Mouse (Mus musculus): ENCODE results near the gene Hsd17b10.

The Hsd17b10 gene

DNA sequence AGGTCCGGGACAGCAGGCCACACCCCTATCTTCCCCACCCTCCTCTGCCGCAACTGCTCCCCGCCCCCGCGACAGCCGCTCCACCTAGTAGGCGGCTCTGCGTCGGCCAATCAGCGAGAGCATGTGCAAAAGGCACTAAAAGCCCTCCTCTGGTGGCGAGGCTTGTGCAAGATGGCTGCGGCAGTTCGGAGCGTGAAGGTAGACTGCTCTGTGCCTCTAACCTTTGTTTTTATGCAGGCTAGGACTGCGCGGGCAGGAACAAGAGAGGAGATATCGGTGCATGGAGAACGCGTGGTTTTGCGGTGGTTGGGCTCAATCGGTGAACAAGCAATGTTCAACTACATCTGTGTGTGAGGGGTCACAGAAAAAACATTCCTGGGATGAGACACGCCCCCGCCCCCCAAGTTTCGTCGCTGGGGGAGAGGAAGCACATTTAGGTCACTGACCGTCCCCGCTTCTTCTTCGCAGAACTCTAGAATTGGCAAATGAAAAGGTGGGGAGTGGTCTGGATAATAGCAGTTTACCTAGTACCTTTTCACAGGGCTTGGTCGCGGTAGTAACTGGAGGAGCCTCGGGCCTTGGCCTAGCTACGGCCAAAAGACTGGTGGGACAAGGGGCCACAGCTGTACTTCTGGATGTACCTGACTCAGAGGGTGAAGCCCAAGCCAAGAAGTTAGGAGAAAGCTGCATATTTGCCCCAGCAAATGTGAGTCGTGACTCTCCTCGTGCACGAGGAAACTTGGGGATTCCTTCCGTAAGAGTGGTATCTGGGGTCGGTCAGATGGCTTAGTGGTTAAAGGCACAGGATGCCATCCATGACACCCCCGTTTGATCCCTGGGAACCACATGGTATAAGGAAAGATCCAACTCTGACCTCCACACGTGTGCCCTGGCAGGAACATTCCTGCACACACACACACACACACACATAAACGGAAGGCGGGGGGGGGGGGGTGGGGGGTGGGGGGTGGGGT lies at the start of gene Hsd17b10:
Hsd17b10 (plus strand) TSS at position 109 of the 974 bp plus-strand sequence.
- DNase-seq (ENCODE audit: low spot score in 2 of 2), result peak; percentile 54 to 69

DNA sequence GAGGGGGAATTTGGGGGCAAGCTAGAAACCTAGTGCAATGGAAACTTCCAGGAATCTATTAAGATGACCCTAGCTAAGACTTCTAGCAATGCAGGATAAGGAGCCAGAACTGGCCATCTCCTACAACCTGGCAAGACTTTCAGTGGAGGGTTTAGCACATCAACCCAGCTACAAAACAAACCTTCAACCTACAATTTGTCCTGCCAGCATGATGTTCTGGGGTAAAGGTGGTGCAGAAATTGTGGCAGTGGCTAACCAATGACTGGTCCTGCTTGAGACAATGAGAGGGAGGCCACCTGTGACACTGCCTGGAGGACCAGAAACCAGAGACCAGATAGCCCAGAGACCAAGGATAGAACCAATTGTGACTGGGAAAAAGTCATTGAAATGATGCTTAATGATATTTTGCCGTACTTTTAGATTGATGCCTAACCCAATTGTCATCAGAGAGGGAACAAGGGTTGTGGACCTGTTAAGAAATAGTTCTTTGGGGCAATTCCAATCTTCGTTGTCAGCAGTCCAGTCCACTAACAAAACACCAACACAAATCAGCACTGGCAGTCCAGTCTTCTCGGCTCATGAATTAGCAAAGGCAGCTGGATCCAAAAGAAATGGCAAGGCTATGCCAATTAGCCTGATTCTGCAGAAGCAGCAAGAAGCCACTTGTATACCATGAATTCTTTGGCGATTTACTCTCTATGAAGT lies 2.5 kb upstream of the Hsd17b10 start:
- no peak for DNase-seq (ENCODE audit: low spot score in 2 of 2)

DNA sequence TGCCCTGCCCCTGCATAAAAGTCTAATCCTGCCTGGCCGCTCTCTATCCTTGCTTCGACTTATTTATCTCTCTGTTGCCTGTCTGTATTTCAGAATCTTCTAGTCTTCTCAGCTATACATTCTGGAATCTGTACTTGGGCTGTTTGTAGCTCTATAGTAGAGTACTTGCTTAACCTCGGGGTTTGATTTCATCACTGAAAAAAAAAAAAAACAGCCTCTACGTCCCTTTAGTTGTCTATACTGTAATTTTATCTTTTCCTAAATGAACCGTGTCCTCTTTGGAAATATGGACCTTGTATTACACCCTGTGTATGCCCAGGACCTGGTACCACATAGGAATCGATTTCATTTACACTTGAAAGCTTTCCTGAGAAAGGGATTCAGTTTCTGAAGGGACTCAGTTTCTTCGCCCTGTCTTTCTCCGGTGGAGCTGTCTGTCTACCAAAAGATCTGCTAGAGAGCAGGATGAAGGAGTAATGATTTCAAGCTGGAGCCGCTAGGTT lies 412 bp upstream of the Hsd17b10 start:
- DNase-seq (ENCODE audit: low spot score in 2 of 2), result no peak

DNA sequence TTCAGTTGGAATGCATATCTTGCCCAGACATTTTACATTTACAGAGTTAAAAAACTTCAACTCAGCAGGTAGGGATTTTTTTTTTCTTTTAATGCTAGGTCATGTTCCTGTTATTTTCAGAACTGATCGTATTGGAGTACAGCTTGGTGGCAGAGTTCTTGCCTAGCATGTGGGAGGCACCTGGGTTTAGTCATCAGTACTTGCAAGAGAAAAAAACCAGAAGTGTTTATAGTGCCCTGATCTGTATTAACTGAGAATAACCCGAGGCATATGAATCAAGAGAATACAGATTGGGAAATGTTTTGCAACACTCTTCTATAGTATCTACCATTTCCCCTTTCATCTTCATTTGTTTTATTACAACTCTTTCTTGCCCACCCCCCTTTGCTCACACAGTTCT lies 1.2 kb downstream of the Hsd17b10 start:
- DNase-seq (ENCODE audit: low spot score in 2 of 2), result no peak

DNA sequence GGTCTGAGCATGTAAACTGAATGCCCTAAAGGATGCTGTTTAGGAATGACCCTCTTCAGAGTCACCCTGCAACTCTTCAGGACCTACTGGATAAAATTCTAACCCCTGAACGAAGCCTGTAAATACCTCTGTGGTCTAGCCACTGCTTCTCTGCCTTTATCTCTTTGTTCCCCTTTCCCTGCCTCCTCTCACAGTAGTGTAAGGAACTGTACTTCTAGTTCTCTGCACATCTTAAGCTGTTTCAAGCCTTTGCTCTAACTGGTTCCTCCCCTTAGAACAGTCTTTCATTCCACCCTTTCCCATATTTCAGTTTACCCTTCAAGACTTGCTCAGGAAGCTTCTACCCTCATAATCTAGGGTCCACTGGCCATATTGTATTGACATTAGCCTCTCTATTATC lies 6.2 kb downstream of the Hsd17b10 start:
- no peak for DNase-seq (ENCODE audit: low spot score in 2 of 2)

DNA sequence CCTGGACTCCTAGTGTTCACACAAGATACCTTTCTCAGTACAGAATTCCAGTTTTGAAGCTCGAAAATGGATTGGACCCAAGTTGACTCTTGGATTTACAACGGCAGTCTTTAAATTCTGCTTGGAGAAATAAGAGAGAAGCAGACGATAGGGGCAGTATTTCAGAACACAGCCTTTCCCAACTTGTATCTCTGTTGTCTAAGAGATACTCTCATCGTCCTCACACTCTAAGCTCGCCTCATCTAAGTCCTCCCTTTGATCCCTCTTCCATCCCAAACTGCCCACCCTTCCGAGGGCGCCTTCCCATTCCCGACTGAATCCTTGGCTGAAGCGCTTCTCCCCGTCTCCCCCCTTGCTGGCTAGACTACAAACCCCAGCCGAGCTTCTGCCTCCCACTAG lies 14.1 kb downstream of the Hsd17b10 start:
- DNase-seq (ENCODE audit: low spot score in 2 of 2), result no peak

DNA sequence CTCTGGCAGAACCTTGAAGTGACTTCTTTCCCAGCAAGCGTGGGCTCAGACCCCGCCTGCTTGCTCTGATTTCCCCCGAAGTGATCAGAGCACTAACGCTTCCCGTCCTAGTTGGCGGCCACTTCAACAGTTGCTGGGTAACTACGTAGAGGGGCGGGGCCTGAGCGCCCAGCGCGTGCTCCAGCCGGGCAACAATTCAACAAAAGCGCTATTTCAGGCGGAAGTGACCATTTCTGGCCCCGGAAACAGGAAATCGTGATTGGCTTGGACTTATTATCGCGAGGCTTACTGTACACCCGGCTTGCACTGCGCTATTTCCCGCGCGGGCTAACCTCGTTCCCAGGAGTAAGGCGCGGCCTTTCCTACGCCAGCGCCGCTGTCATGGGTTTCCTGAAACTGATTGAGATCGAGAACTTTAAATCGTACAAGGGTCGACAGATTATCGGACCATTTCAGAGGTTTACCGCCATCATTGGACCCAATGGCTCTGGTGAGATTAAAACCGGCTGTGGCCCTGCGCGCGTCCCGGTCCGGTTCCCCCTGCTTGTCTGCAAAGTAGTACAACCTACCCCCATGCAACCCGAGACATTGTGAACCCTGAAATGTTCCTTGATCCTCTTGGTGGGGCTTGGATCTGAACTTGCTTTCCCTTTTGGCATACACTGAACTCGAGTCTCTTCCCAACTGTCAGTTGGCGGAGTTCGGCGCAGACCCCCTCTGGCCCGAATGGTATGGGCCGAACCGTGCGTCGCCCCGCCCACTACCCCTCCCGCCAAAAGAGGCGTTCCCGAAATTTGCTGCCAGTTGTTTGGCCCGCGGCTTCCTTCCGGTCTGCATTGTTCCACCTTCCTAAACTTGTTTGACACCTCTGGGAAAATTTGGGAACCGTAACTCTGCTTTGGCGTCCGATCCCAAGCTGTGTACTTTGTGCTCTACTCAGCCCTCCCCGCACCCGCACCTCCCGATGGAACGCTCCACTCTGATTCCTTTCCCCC lies 14.8 kb downstream of the Hsd17b10 start, which contains the start of the genes Ribc1 and Smc1a:
Ribc1 (minus strand) TSS at position 145 of the 995 bp plus-strand sequence.
Smc1a (plus strand) TSS at position 278 of the 995 bp plus-strand sequence.
- peak; percentile 74 to 83 for DNase-seq (ENCODE audit: low spot score in 2 of 2)

DNA sequence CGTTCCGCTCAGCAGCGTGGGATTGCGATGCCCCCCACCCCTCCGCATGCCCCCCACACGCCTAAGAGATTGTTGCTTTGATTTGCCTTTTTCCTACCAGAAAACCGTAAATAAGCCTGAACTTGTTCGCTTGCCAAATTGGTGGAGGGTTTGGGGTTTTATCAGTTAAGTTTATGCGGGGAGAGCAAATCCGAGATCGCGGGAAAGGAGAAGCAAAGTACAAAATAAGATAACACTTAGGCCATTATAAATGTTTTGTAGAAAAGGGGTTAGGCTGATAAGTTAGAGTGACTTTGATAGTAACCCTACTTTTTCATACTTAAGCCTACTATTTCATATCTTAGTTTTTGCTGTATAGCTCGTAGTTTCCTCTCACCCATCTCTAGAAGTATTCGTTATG lies 15.5 kb downstream of the Hsd17b10 start:
- DNase-seq (ENCODE audit: low spot score in 2 of 2), result no peak

DNA sequence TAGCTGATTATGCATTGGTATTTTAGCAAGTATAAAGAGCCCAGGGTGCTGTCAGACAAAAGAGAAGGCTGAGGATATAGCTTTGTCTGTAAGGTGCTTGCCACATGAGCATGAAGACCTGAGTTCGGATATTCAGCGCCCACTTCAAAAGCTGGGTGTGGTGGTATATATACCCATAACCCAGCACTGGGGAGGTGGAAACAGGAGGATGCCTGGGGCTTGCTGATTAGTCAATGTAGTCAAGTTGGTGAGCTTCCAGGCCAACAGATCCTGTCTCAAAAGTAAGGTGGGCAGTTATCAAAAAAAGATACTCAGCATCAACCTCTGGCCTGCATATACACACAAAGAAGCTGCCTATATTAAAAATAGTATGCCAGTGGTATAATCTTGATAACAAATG lies 17.6 kb downstream of the Hsd17b10 start:
- DNase-seq (ENCODE audit: low spot score in 2 of 2), result no peak

DNA sequence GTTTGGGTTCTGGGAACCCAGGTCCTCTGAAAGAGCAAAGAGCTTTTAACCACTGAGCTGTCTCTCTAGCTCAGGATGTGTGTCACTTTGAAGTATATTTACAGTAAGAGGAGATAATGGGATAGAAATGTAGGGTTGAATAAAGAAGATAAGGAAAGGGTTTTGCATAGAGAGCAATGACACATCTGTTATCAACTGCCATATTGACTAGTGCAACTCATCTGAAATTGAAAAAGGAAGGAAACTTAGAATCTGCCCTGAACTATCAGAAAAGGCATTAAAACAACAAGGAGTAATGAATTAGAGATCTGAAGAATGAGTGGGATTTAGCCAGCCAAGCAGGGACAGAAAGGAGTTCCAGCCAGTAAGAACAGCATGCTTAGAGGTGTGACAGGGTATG lies 38.2 kb downstream of the Hsd17b10 start:
- DNase-seq (ENCODE audit: low spot score in 2 of 2), result no peak

DNA sequence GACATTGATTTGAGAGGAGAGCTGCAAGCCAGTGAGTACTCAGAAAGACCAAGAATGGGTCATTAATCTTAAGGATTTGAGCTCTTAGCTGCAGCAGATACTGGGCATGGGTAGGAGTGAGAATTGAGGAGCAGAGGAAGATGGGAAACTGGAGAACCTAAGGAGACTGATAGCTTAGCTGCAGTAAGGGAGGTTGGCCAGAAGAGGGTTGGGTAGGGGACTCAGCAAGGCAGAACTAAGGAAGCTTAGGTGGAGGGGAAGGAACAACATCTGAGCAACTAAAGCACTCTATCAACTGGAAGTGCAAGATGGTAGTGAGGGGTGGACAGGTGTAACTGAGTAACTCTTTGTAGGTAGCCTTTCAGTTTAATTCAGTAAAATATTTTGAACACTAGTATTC lies 45.6 kb downstream of the Hsd17b10 start:
- no peak for DNase-seq (ENCODE audit: low spot score in 2 of 2)

DNA sequence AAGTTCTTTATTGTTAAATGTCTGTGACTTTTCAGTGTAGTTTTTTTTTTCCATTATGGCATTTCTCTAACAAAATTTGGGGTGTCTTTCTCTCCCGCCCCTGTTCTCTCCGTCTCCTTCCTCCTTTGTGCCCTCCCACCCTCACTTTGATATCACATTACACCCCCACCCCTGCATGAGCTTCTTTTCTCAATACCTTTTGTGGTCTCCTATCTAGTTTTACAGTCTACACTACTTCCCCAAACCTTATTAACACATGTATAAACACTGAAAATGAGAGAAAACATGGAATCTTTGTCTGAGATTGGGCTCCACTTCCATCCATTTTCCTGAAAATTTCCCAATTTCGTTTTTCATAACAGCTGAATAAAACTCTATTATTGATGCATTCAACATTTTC lies 50.9 kb downstream of the Hsd17b10 start:
- no peak for DNase-seq (ENCODE audit: low spot score in 2 of 2)
